Mouse (Mus musculus) myocyte (in vitro differentiated cells): ENCODE measurements around the gene Gga3.

Experiments
- CEBPB ChIP-seq: IDR thresholded peaks from 2 replicates; pipeline ENCODE4 v1.6.1; 2011; ENCODE audit warnings: mild to moderate bottlenecking, moderate library complexity; ENCODE audit not compliant: poor library complexity, insufficient read depth, severe bottlenecking
- E2F4 ChIP-seq: IDR thresholded peaks from one replicate; pipeline ENCODE4 v1.6.1; 2011; ENCODE audit warnings: mild to moderate bottlenecking, control low read depth, moderate library complexity; ENCODE audit not compliant: insufficient read depth
- MAX ChIP-seq: IDR thresholded peaks from one replicate; pipeline ENCODE4 v1.6.1; 2011; ENCODE audit warnings: low read depth, mild to moderate bottlenecking, control low read depth
- MYOD1 ChIP-seq, 3 experiments: IDR thresholded peaks; one replicate each; pipeline ENCODE4 v1.6.1; 2011; ENCODE audit warnings: control low read depth in 2 of 3, low read depth in 2 of 3, mild to moderate bottlenecking in 2 of 3, moderate library complexity in 1 of 3; ENCODE audit not compliant: insufficient read length in 2 of 3, control insufficient read depth in 1 of 3
- MYOG ChIP-seq, 3 experiments: IDR thresholded peaks; one replicate each; pipeline ENCODE4 v1.6.1; 2011; ENCODE audit warnings: control low read depth in 2 of 3, low read depth in 2 of 3, mild to moderate bottlenecking in 2 of 3; ENCODE audit not compliant: insufficient read length in 2 of 3, control insufficient read depth in 1 of 3, insufficient read depth in 1 of 3
- POLR2A ChIP-seq: IDR thresholded peaks from one replicate; pipeline ENCODE4 v1.6.1; 2011; ENCODE audit warnings: low read depth, mild to moderate bottlenecking, control low read depth, moderate library complexity; ENCODE audit not compliant: insufficient read length
- POLR2AphosphoS2 ChIP-seq: IDR thresholded peaks from one replicate; pipeline ENCODE4 v1.6.1; 2011; ENCODE audit warnings: low read depth, control low read depth; ENCODE audit not compliant: insufficient read length
- TCF12 ChIP-seq: IDR thresholded peaks from one replicate; pipeline ENCODE4 v1.6.1; 2011; ENCODE audit warnings: mild to moderate bottlenecking, control low read depth; ENCODE audit not compliant: poor library complexity, insufficient read depth, severe bottlenecking

GRCm38 (mm10) chr11:115563406-115563805, 40.4 kb downstream of the Gga3 start:
- TF ChIP-seq POLR2A, result no peak
- no peak for TF ChIP-seq MYOG (IDR thresholded peaks at IDR 0.05; ENCODE audit: control insufficient read depth in 1 of 3, insufficient read depth in 1 of 3, insufficient read length in 2 of 3, low read depth in 2 of 3)
- no peak for TF ChIP-seq E2F4
- no peak for TF ChIP-seq CEBPB
- no peak for TF ChIP-seq POLR2AphosphoS2
- no peak for TF ChIP-seq MYOD1 (IDR thresholded peaks at IDR 0.05; ENCODE audit: control insufficient read depth in 1 of 3, insufficient read length in 2 of 3, low read depth in 2 of 3)
- TF ChIP-seq TCF12, result no peak
- no peak for TF ChIP-seq MAX
